Mouse (Mus musculus) T-helper 17 cell (primary cell): Measurements from ENCODE around the gene Btbd9.

Experiments used
- in situ Hi-C, 2 experiments: fragments of 300-600 bp; cut with MboI, MseI; formaldehyde crosslinking; loops; 1 replicate in 1 of 2; 2 replicates in 1 of 2; pipeline ENCODE4 v1.15.1; 2025; ENCODE audit warnings: high pct_unique_total_duplicates in 2 of 2

Gene Btbd9

GRCm38 (mm10) chr17:30188031-30188981 lies 388.0 kb downstream of the Btbd9 start:
- in situ Hi-C loops = no loop called here

- in situ Hi-C loops = no loop called here
Measured at GRCm38 (mm10) chr17:30187581-30187980, 388.7 kb downstream of the Btbd9 start.

DNA sequence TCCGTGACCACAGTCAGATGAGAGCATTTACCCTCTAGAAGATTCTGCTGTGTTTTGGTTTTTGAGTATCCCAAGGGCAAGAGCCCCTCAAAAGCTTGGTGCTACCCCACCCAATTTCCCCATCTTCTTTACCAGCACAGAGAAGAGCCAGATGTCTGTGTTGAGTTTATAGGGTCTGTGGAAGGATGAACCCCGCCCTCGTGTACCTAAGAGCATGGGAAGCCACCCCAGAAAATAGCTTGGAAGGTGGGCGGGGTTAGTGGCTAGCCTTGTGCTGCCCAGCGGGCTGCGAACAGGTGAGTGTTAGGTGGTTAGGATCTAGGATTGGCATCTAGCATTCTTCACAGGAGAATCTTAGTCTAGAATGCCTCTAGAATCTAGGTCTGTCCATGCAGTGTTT lies 389.1 kb downstream of the Btbd9 start:
- in situ Hi-C loops = no loop called here

- in situ Hi-C loops = no loop called here
Measured at GRCm38 (mm10) chr17:30183561-30183960, 392.7 kb downstream of the Btbd9 start.

- in situ Hi-C loops = no loop called here
Measured at GRCm38 (mm10) chr17:30182063-30182462, 394.2 kb downstream of the Btbd9 start.

GRCm38 (mm10) chr17:30181554-30181953 lies 394.7 kb downstream of the Btbd9 start:
- in situ Hi-C loops = no loop called here

DNA sequence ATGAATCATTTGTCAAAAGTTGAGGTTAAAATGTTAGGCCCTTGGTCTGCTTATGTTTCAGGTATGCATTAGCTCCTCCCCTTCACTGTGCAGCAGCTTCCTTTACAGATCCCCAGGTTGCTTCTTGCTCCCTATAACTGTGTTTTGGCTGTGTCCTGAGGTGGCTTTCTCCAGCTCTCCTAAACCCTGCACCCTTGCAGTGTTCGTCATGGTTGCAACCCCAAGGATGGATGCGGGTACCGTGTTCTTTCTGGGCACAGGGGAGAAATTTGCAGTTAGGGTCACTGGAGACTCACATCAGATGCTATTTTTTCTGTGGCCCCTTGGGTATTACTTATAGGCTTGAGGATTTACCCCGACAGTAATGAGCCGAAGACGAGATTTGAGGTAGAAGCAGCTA lies 396.1 kb downstream of the Btbd9 start:
- in situ Hi-C loops = no loop called here

DNA sequence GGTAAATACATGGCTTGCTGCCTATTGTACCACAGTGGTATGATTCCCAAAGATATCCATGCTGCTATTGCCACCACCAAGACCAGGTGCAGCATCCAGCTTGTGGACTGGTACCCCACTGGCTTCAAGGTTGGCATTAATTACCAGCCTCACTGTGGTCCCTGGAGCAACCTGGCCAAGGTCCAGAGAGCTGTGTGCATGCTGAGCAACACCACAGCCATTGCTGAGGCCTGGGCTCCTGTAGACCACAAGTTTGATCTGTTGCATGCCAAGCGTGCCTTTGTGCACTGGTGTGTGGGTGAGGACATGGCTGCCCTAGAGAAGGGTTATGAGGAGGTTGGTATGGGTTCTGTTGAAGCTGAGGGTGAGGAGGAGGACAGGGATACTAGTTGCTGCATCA lies 397.9 kb downstream of the Btbd9 start:
- in situ Hi-C loops = no loop called here

DNA sequence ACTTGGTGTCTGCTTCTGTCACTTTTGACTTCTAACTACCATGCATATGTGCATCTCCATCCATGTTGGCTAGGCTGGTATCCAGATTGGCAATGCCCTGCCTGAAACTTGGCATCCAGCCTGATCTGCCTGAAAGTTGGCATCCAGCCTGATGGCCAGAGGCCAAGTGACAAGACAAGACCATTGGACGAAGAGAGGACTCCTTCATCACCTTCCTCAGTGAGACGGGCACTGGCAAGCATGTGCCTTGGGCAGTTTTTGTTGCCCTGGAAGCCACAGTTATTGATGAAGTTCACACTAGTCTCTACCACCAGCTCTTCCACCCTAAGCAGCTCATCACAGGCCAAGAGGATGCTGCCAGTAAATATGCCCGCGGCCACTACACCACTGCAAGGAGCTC lies 398.9 kb downstream of the Btbd9 start:
- in situ Hi-C loops = no loop called here
